Mouse (Mus musculus): ENCODE results near the gene Tmprss7. TPM values are rescaled to one million over a fixed set of nuclear protein-coding genes. Genes with fewer than 3 reads are reported as not detected.
A peak's percentile ranks its signal among the peaks of the same experiment; 100 is the strongest.

Gene Tmprss7
- polyA plus RNA-seq, 1 experiment from 2014 or later: 0.23 TPM

DNA sequence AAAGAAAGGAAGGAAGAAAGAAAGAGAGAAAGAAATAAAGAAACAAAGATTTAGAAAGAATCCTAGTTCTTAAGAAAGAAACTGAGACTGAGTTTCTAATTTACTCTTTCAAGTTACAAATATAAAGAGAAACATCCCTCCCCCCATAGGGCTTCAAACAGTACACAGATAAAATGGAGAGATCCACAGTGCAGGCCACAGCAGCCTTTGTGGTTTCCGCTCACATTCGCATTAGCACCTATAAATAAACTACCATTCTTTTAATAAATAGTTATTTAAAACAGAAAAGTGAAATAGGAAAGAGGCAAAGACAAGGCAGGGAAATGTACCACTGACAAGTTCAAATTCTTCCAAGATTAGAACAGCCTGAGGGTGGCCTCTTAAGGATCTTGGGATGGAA lies 68.7 kb downstream of the Tmprss7 start:
- H3K4me2 ChIP-seq: no peak overlapping the region
- no peaks in the 10 kb centered on the region for H3K36me3 ChIP-seq
- H3K9ac ChIP-seq: no peak overlapping the region
- H3K4me3 ChIP-seq (replicated peaks): no peak overlapping the region
- H3K4me1 ChIP-seq (replicated peaks): peaks cover 37% of the 10 kb centered on the region
- no peaks in the 10 kb centered on the region for H3K9me3 ChIP-seq (replicated peaks)
- no peak overlapping the region for H3K27ac ChIP-seq
- WGBS (ENCODE audit: insufficient replicate concordance): 31% methylated on average over 2 of the region's 2 CpGs
- ATAC-seq (ENCODE audit: low read depth) (no peak), DNase-seq (no peak)
- H3K27me3 ChIP-seq: no peaks in the 10 kb centered on the region

DNA sequence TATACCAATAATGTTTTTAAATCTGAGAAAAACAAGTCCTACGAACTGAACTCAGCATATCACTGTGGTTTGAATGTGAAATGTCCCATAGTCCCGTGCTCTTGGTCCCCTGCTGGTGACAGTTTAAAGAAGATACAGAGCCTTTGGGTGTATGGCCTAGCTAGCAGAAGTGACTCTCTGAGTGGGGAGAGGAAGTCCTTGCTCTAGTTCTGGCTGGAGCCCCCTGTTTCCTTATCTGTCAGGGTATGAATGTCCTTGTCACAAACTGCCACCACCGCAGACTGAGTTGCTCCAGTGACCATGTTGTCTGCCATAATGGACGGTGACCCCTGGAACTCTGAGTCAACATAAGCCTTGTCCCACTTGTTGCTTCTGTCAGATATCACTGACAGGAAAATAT lies 70.2 kb downstream of the Tmprss7 start:
- Histone ChIP-seq H3K36me3 (no peaks in the 10 kb centered on the region), H3K9ac (no peak overlapping the region), H3K27me3 (no peaks in the 10 kb centered on the region), H3K4me1 (replicated peaks) (peaks cover 45% of the 10 kb centered on the region), H3K4me2 (no peak overlapping the region), H3K9me3 (replicated peaks) (no peaks in the 10 kb centered on the region), H3K4me3 (replicated peaks) (no peak overlapping the region), H3K27ac (no peak overlapping the region)
- ATAC-seq (ENCODE audit: low read depth) (no peak), DNase-seq (no peak)
- 16% methylated on average over 4 of the region's 4 CpGs for WGBS (ENCODE audit: insufficient replicate concordance)

DNA sequence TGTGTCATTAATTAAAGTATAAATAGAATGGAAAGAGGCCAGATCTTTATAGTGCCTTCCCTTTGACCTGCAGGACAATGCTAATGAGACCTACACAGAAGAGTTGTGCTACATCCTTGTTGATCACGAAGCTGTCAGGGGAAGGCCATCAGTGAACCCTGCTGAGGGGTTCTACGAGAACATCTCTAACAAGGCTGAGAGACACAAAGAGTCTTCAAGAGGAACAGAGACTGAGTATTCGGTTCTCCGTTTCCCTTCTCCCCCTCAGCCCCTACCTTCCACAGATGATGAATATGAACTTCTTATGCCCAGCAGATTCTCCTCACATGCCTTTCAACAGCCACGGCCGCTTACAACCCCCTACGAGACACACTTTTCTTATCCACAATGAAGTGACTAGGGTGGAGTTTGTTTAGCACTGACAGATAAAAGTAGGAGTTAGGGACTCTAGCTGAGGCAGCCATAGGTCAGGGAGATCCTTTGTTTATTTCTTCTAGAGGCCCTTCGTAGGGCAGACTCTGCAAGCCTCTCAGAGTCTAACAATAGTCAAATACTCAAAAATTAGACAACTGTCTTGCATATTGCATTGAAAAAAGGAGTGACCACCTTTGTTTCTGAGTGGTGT lies 73.6 kb downstream of the Tmprss7 start:
- ATAC-seq (ENCODE audit: low read depth): peak; percentile 74
- no peaks in the 10 kb centered on the region for H3K9me3 ChIP-seq (replicated peaks)
- H3K27me3 ChIP-seq: no peaks in the 10 kb centered on the region
- no peak overlapping the region for H3K4me2 ChIP-seq
- no peak overlapping the region for H3K27ac ChIP-seq
- peaks cover 41% of the 10 kb centered on the region for H3K4me1 ChIP-seq (replicated peaks)
- WGBS (ENCODE audit: insufficient replicate concordance): 23% methylated on average over 8 of the region's 8 CpGs
- no peak overlapping the region for H3K9ac ChIP-seq
- H3K4me3 ChIP-seq (replicated peaks): no peak overlapping the region
- no peaks in the 10 kb centered on the region for H3K36me3 ChIP-seq
- no peak for DNase-seq

DNA sequence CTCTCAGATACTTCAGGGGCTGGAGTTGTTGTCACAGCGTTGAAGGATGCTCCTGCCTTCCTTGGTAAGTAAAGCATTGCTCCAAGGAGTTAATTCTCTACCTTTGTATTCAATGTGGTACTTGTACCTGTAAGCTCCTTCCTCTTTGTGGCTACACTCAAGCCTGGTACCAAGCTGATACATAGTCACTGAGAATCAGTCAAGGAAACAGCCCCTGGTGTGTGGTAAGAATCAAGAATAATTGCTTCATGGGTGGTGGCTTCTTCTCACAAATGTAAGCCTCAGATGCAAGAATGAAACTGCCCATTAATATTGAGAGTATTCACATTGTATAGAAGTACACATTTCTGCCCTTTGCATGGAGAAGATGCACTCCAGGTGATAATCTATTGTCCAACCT lies 77.5 kb downstream of the Tmprss7 start:
- H3K9me3 ChIP-seq (replicated peaks): no peaks in the 10 kb centered on the region
- H3K9ac ChIP-seq: no peak overlapping the region
- H3K4me1 ChIP-seq (replicated peaks): peaks cover 19% of the 10 kb centered on the region
- H3K4me2 ChIP-seq: no peak overlapping the region
- 64% methylated on average over 1 of the region's 1 CpGs for WGBS (ENCODE audit: insufficient replicate concordance)
- no peaks in the 10 kb centered on the region for H3K36me3 ChIP-seq
- no peak overlapping the region for H3K27ac ChIP-seq
- no peak overlapping the region for H3K4me3 ChIP-seq (replicated peaks)
- DNase-seq (no peak), ATAC-seq (ENCODE audit: low read depth) (no peak)
- H3K27me3 ChIP-seq: no peaks in the 10 kb centered on the region

DNA sequence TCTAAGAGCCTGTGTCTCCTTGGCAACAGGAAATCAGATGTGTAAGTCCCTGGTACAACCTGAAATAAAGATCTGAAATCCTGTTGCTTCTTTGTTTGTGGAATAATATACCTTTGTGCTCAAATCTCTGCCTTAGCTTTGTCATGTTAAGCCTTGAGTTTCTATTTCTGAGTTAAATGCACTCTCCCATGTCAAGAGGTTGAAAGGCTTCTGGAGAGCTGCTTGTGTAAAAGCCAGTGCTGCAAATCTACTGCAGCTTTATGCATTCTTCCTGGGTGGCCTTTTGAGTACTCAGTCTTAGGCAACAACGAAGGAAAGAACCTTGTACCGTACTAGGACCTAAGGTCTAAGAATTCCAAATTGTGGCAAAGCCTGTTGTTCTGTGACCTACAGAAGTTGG lies 80.2 kb downstream of the Tmprss7 start:
- Histone ChIP-seq H3K4me1 (replicated peaks) (no peaks in the 10 kb centered on the region), H3K27me3 (no peaks in the 10 kb centered on the region), H3K36me3 (no peaks in the 10 kb centered on the region), H3K4me3 (replicated peaks) (no peak overlapping the region), H3K9me3 (replicated peaks) (no peaks in the 10 kb centered on the region), H3K9ac (no peak overlapping the region), H3K27ac (no peak overlapping the region), H3K4me2 (no peak overlapping the region)
- DNase-seq (no peak), ATAC-seq (ENCODE audit: low read depth) (no peak)
- WGBS (ENCODE audit: insufficient replicate concordance): 70% methylated on average over 2 of the region's 2 CpGs

DNA sequence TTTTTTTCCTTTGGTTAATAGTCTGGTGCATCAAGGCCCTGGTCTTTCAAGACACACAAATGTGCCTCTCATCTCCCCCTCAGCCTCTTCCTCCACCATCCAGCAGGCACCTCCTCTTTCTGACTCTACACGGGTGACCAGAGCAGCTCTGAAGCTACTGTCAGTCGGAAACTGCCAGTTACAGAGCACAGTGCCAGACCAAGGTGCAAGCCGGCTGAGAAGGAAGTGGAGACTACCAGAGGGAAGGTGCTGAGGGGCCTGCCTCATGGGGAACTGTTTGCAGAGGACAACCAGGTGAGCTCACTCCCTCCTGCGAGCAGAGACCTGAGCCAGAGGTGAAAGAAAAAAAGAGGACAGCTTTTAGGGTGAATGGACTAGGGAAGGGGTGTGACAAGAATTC lies 83.2 kb downstream of the Tmprss7 start, which contains the start of gene Gcsam:
Gene Gcsam, plus strand, starts transcription at position 114 of the 400 bp plus-strand sequence.
- ATAC-seq (ENCODE audit: low read depth) (0 out of 2 replicates have a peak, but pooled peaks have one; percentile 12), DNase-seq (no peak)
- H3K36me3 ChIP-seq: no peaks in the 10 kb centered on the region
- no peak within 1 kb of the TSS for H3K27ac ChIP-seq
- WGBS (ENCODE audit: insufficient replicate concordance): 22% methylated on average over 4 of the region's 4 CpGs
- H3K9me3 ChIP-seq (replicated peaks): no peaks in the 10 kb centered on the region
- no peak within 1 kb of the TSS for H3K4me2 ChIP-seq
- no peak within 1 kb of the TSS for H3K9ac ChIP-seq
- H3K27me3 ChIP-seq: no peaks in the 10 kb centered on the region
- no peak within 1 kb of the TSS for H3K4me3 ChIP-seq (replicated peaks)
- no peaks in the 10 kb centered on the region for H3K4me1 ChIP-seq (replicated peaks)

DNA sequence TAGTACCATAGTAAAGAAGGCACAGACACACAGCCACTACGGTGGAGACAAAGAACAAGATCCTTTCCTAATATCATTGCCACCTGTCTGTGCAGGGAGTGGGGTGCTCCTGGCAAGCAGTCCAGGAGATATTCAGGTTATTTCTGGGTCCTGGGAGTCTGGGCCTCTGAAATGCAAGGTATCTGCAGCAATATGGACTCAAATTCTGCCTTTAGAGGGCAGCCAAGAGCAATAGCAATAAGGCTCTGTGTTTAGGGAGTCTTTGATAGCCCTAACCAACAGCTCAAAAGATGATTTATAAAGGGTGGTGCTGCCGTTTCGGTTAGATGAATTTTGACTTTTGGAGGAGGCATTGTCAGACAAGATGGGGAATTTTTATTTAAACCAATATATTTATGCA lies 84.2 kb downstream of the Tmprss7 start:
- H3K9me3 ChIP-seq (replicated peaks): no peaks in the 10 kb centered on the region
- ATAC-seq (ENCODE audit: low read depth): peak; percentile 43; the same call in 1 of the 2 replicates
- no peaks in the 10 kb centered on the region for H3K27me3 ChIP-seq
- H3K4me3 ChIP-seq (replicated peaks): no peak overlapping the region
- no peaks in the 10 kb centered on the region for H3K4me1 ChIP-seq (replicated peaks)
- no peaks in the 10 kb centered on the region for H3K36me3 ChIP-seq
- 38% methylated on average over 3 of the region's 3 CpGs for WGBS (ENCODE audit: insufficient replicate concordance)
- no peak for DNase-seq
- H3K4me2 ChIP-seq: no peak overlapping the region
- no peak overlapping the region for H3K27ac ChIP-seq
- no peak overlapping the region for H3K9ac ChIP-seq

DNA sequence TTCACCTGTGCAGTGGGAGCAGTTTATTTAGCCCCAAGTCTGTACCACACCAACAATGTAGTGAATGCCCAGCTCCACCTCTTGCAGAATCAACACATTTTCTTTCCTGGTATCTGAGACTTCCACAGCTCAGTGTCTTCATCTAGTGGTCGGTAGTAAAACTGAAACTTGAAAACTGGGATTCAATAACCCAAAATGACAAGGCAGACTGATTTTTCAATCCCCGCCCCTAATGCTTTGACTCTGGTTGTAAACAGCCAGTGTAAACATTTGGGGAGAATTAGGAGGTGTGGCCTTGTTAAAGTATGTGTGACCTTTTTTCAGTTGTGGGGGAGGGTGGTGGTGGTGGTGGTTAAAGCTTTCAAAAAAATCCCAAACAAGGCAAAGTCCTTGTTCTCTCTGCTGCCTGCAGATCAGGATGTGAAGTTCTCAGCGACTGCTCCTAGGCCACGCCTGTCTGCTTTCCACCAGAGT lies 84.9 kb downstream of the Tmprss7 start:
- H3K27me3 ChIP-seq: no peaks in the 10 kb centered on the region
- no peak for DNase-seq
- H3K36me3 ChIP-seq: no peaks in the 10 kb centered on the region
- WGBS (ENCODE audit: insufficient replicate concordance): 35% methylated on average over 4 of the region's 4 CpGs
- H3K4me3 ChIP-seq (replicated peaks): no peak overlapping the region
- peak; percentile 76 for ATAC-seq (ENCODE audit: low read depth)
- H3K9me3 ChIP-seq (replicated peaks): no peaks in the 10 kb centered on the region
- no peak overlapping the region for H3K9ac ChIP-seq
- no peak overlapping the region for H3K4me2 ChIP-seq
- no peaks in the 10 kb centered on the region for H3K4me1 ChIP-seq (replicated peaks)
- peak overlapping the region; percentile 18; the same call in 1 of the 2 replicates for H3K27ac ChIP-seq

Other genes starting within 250 kb of the Tmprss7 start
- not detected in 2 replicates for gene Gm609, start 200.7 kb downstream of the Tmprss7 start, polyA plus RNA-seq (2015; fragmentation: Nextera tagmentation; extraction: Ambion mirVana)
- gene Gm17783, start 161.6 kb downstream of the Tmprss7 start, polyA plus RNA-seq (2015; fragmentation: Nextera tagmentation; extraction: Ambion mirVana): not detected in 2 replicates
- not detected in 2 replicates for gene Slc9c1, start 158.3 kb downstream of the Tmprss7 start, polyA plus RNA-seq (2015; fragmentation: Nextera tagmentation; extraction: Ambion mirVana)
- gene Gcsam, start 83.3 kb downstream of the Tmprss7 start, polyA plus RNA-seq (2015; fragmentation: Nextera tagmentation; extraction: Ambion mirVana): 2.5 and 2.6 TPM in 2 replicates
- 0.24 and 0.36 TPM in 2 replicates for gene BC016579, start 39.6 kb downstream of the Tmprss7 start, polyA plus RNA-seq (2015; fragmentation: Nextera tagmentation; extraction: Ambion mirVana)
- 0.48 and 0.89 TPM in 2 replicates for gene Tagln3, start 30.9 kb upstream of the Tmprss7 start, polyA plus RNA-seq (2015; fragmentation: Nextera tagmentation; extraction: Ambion mirVana)
- gene Abhd10, start 49.3 kb upstream of the Tmprss7 start, polyA plus RNA-seq (2015; fragmentation: Nextera tagmentation; extraction: Ambion mirVana): 20.4 and 22.4 TPM in 2 replicates

All from liver, embryonic 13.5 days (tissue).